Mouse (Mus musculus) urinary bladder, postnatal 4 days (tissue): ENCODE data around the gene Zap70.

ENCODE experiments used
- DNase-seq, 2 experiments: peaks; one replicate each; pipeline ENCODE4 v3.0.0; 2021 to 2022; ENCODE audit warnings: low spot score in 2 of 2

The Zap70 gene

GRCm38 (mm10) chr1:36761568-36761967 lies at the start of gene Zap70:
Gene Zap70 (plus strand): TSS chr1:36761798.
- no peak for DNase-seq

- DNase-seq: no peak
These were observed 47.3 kb upstream of the Zap70 start, which contains the start of gene Actr1b for GRCm38 (mm10) chr1:36714311-36714710. Gene Actr1b (minus strand): TSS chr1:36714422.

- no peak for DNase-seq
These were observed 42.8 kb upstream of the Zap70 start for GRCm38 (mm10) chr1:36718786-36719185.

GRCm38 (mm10) chr1:36723146-36724056 lies 38.2 kb upstream of the Zap70 start:
- no peak for DNase-seq

- no peak for DNase-seq
These were observed 37.6 kb upstream of the Zap70 start for GRCm38 (mm10) chr1:36724057-36724431.

GRCm38 (mm10) chr1:36737300-36737699 lies 24.3 kb upstream of the Zap70 start:
- peak; percentile 29 to 78 for DNase-seq

GRCm38 (mm10) chr1:36739231-36739630 lies 22.4 kb upstream of the Zap70 start:
- no peak for DNase-seq

- DNase-seq: no peak
These were observed 18.6 kb upstream of the Zap70 start for GRCm38 (mm10) chr1:36743046-36743445.

GRCm38 (mm10) chr1:36744268-36744944 lies 17.2 kb upstream of the Zap70 start:
- peak; percentile 49 to 72 for DNase-seq

GRCm38 (mm10) chr1:36745661-36746060 lies 15.9 kb upstream of the Zap70 start:
- DNase-seq: no peak

GRCm38 (mm10) chr1:36746452-36746851 lies 15.1 kb upstream of the Zap70 start:
- DNase-seq: no peak

- no peak for DNase-seq
These were observed 7.5 kb upstream of the Zap70 start for GRCm38 (mm10) chr1:36753932-36754675.

GRCm38 (mm10) chr1:36758553-36758952 lies 3.0 kb upstream of the Zap70 start:
- no peak for DNase-seq

GRCm38 (mm10) chr1:36759076-36759475 lies 2.5 kb upstream of the Zap70 start:
- DNase-seq: no peak

GRCm38 (mm10) chr1:36760401-36760800 lies 1.2 kb upstream of the Zap70 start:
- DNase-seq: no peak

GRCm38 (mm10) chr1:36761061-36761460 lies 537 bp upstream of the Zap70 start:
- no peak for DNase-seq

GRCm38 (mm10) chr1:36766431-36767205 lies 5.0 kb downstream of the Zap70 start:
- no peak for DNase-seq

GRCm38 (mm10) chr1:36767321-36767720 lies 5.7 kb downstream of the Zap70 start:
- DNase-seq: no peak

GRCm38 (mm10) chr1:36768786-36769185 lies 7.2 kb downstream of the Zap70 start:
- DNase-seq: no peak

GRCm38 (mm10) chr1:36769951-36770350 lies 8.4 kb downstream of the Zap70 start:
- no peak for DNase-seq

- DNase-seq: no peak
These were observed 9.4 kb downstream of the Zap70 start for GRCm38 (mm10) chr1:36770998-36771397.
